Mouse (Mus musculus) liver, adult 2 months (tissue): ENCODE data around the gene Tgfb2.

ENCODE experiments used
- CTCF ChIP-seq: fragments of 200-500 bp; IDR thresholded peaks from 2 replicates; pipeline ENCODE4 v1.5.1; 2011; ENCODE audit warnings: low read depth, low read length, control low read depth
- POLR2A ChIP-seq: fragments of 200-500 bp; IDR thresholded peaks from 2 replicates; pipeline ENCODE4 v1.6.1; 2011; ENCODE audit warnings: low read length, control low read depth; ENCODE audit not compliant: insufficient read depth; ENCODE audit errors: extremely low read depth

GRCm38 (mm10) chr1:186652208-186652607 lies 53.6 kb downstream of the Tgfb2 start:
- no peak for TF ChIP-seq POLR2A
- TF ChIP-seq CTCF, result no peak
